Mouse (Mus musculus) layer of hippocampus, postnatal 10 days (tissue): ENCODE data around the gene Fars2. TPM values are rescaled to one million over a fixed set of nuclear protein-coding genes. Genes with fewer than 3 reads are reported as not detected.

ENCODE experiments used
- DNase-seq, 2 experiments: peaks; one replicate each; pipeline ENCODE4 v3.0.0; 2021; ENCODE audit warnings: low spot score in 2 of 2
- total RNA-seq, 2 experiments: library from RNA; stranded (reverse); gene quantifications; 2 replicates each; pipeline ENCODE4 v1.2.3; 2021

The Fars2 gene
- total RNA-seq, 2 experiments from 2014 or later = 34.5 to 39.1 TPM

DNA sequence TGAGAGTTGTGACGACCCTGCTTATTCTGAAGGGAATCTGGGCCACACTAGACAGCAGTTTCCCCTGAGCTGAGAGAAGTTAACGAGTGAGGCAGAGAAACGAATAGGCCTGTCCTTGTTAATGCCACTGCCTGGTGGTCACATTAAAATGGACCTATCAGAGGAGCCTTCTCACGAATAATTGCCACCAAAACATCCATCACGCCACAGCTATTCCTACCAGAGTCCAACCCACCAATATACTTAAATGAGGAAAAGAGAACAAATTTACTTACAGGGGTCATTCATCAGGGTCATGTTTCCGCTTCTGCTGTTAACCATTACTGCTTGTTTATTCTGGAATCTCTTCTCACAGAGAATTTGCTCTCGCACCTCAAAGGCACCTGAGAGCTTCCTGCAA, 531.0 kb downstream of the Fars2 start:
- DNase-seq = no peak

DNA sequence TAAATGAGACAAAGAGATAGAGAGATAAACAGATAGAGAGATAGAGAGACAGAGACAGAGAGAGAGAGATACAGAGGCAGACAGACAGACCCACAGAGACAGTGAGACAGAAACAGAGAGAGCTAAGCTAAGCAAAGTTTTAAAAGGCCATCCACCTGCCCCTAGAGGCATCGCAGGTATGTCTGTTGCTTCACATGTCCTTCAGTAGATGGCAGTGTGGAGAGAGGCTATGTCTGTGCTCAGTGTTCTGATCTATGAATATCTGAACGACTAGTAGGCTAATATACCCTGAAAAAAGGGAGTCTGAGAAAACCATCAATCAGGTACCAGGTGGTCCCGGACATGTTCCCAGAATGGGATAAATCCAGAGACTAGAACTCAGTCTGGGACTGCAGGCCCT, 537.0 kb downstream of the Fars2 start:
- DNase-seq = no peak

DNA sequence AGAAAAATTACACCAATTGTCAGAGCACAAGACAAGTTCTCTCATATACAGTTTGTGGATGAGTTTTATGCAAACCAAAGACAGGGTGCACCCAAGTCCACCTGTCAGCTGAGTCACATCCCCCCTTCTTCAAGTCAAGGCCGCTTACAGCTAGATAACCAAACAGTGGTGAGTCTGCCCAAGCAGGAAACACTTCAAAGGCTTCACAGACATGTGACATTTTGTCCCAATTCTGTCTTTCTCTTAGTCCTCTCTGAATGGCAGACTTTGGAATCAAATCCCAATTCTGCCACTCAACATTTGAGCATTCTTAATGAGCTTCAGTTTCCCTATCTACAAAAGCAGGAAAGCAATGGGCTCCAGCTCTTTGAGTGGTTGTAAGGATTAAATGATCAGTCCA, 562.1 kb downstream of the Fars2 start:
- DNase-seq = no peak

DNA sequence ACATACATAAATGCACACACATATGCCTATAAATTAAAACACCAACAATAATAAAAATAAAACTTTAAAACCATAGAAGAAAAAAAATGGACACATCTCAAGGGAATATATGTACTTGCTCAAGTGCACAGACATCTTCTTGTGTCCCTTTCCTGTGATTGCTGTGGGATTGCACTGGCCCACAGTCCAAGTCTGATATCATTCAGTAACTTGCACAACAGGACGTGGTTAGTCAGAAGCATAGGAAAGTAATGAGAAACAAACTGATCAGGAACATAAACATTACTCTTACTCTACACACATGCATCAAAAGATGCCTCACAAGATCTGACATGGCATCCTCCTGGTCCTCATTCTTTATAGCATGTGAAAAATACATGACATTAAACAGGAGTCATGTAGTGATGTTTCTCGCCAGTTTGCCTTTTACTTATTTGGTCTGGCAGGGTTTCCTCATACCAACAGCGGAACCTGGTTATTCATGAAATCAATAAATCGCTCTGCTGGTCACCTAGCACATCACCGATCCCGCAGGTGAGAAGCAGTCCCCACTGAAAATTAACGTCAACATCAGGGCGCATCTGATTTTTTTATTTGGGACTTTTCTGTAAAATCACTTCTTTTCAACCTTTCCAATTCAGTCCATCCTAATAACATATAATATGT, 563.6 kb downstream of the Fars2 start:
- DNase-seq = no peak

DNA sequence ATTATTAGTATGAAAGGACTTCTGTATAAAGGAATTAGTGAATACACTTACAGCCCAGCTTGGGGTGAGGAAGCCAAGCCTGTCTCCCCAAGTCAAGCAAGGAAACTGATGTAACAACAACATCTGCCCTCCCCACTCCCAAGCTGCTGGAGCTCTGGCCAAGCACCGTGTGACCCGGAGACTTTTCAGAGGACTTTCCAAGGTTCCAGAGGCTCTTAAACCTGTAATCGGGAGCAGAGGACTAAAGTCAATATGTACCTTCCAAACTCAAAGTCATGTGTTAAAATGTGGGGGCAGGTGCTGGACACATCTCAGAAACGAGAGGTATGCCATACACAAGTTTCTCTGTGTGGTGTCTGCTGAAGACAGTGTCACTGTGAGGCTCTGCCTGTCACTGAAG, 566.4 kb downstream of the Fars2 start:
- no peak for DNase-seq

DNA sequence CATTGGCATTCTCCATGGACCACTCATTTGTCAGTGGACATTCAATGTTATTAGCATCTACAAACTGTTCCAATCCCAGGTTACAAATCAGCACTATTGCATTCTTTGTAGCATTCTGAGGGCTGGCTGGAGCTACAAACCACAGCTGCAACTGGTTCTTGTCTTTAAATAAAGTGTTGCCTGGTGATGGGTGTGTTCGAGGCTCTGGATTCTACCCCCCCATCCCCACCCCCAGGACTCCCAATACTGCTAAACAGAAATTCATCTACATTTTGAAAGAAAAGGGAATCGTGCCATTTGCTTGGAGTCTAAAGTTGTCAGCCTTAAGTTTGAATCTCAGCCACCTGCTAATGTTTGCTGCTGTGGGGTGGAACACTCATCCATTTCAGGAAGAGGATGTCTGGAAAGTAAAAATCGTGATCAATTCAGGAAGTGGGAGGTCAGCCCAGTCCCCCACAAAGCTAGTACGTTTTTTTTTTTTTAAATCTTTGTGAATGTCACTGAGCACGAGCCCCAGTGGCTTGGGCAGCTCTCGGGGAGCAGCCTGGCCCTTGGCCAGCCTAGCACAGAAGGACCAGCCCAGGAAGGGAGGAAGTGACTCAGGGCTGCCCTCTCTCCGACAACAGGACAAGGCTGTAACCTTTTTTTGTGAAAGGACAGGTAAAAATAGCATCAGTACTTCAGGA, 578.4 kb downstream of the Fars2 start:
- DNase-seq = no peak

DNA sequence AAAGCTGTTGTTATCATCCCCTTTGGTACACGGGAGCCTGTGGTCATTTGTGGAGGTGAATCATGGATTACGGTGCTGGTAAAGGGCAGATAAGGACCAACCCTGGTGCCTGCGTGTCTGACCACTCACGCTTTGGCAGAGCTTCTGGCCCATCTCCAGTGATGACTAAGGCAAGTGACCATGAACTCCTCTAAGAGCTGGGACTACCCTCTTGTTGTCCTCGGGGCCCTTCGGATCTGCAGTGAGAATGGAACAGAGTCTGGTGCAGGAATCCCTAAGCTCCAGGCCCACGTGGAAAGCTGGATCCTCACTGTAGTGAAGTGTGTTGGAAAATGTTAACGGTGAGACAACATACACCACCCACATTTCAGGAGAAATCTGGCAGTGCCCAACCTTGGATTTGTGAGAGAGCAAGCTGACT, 579.1 kb downstream of the Fars2 start:
- no peak for DNase-seq

DNA sequence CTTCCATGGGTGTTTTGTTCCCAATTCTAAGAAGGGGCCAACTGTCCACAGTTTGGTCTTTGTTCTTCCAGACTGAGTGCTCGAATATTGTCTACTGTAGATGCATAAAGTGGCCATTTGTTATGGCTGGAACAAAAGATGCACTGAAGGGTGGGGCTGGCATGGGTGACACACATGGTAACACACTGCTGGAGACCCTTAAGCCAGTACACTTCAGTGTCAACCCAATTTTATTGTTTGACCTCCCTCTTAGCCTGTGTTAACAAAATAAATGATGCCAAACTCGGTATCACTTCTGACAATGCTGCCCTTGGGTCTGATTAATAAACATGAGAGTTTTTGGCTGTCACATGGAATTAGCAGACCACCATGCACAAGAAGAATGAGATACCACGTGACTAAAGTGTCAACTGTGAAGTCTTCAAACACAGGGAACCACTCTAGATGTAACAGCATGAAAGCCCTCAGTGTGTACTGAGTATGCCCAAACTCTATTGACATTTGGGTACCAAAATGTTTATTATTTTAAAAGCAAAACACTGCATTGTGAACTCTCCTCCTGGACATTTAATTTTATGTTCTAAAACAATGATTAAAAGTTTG, 590.0 kb downstream of the Fars2 start:
- no peak for DNase-seq

DNA sequence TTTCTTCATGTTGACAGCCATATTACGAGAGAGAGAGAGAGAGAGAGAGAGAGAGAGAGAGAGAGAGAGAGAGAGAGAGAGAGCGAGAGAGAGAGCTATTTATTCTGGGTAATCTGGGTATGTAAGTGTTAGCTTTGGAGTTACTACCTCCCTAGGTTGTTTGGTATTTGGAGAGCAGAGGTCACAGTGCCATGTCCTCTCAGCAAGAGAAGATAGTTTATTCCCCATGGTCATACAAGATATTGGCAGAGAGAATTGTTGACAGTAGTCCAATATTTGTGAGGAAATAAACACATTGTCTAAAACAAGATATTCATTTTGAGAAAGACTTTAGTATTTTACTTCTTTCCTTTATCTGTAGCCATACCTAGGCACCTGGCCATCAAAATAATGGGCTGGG, 596.9 kb downstream of the Fars2 start:
- DNase-seq = no peak

DNA sequence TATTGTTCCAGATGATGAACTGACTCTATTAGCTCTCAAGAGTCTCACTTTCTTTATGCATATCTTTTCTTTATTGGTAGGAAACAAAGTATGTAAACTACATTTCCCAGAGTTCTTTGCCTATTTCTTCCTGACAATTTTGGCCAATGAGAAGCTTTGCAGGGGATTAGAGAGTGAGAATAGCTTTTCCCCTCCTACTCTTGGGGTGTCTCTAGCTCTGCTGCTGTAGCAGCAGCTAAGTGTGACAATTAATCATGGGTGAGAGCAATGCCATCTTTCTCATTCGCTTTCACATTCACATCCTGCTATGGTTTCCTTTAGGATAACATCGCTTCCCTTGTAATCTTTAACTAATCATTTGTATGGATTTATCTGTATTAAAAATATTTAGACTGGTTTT, 599.5 kb downstream of the Fars2 start:
- no peak for DNase-seq

DNA sequence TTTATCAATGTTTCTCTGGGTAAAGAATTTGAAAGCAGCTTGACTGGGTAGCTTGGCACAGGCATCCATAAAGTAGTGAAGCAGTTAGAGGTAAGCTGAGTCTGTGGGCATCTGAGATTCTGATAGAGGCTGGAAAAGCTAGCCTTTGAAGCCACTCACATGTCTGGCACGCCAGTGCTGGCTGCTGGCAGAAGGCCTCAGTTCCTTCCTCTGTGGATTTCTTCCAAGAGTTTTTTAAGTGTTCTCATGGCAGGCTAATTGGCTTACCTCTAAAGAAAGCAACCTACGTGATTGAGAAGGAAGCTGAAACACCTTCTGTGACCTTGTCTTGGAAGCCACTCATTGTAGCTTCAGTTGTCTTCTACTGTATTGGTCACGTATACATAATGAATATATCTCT, 600.2 kb downstream of the Fars2 start:
- no peak for DNase-seq

DNA sequence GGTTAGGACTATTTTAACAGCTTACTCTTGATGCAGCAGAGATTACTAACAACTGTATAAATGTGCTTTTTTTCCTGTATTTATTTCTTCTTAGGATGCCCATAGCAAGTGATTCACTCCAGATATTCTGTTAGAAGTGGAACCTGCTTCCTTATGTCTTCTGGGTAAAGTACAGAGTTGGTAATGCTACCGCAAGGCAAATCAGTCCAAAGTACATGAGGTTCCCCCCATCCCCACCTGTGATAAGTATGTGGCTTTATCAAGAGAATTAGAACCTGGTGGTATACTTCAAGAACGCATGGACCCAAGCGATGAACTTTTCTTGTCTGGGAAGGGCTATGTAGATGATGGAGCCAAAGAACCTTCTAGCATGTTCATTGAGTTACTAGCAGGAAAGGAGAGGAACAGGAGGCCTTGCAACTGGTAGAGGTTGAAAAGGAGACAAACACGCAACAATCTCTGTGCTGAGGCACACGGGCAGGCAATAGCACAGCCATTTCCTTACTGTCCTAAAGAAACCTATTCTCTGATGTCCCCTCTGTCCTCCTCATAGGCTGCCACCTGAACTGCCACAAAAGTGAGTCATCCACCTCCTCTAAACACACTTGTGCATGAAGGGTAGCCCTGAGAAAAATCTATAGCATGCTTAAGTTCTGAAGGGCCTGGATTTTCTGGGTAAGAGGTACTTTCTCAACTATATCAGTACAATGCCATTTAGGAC, 603.2 kb downstream of the Fars2 start:
- no peak for DNase-seq

DNA sequence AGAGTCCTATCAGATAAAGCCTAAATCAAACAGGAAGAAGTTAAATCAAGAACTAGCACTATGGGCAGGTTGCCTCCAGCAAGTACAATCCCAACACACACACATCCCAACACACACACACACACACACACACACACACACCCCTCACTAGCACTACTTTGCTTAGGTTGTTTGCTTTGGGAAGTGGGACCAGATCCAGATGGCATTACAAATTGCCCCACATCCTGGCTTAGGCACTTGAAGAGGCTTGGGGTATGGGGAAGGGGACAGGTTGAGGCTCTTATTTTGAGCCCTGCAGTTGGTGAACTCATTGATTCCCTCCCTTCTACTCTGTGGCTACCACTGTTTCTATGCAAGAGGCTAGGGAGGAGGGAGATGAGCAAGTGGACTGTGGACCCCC, 605.1 kb downstream of the Fars2 start:
- DNase-seq = no peak

DNA sequence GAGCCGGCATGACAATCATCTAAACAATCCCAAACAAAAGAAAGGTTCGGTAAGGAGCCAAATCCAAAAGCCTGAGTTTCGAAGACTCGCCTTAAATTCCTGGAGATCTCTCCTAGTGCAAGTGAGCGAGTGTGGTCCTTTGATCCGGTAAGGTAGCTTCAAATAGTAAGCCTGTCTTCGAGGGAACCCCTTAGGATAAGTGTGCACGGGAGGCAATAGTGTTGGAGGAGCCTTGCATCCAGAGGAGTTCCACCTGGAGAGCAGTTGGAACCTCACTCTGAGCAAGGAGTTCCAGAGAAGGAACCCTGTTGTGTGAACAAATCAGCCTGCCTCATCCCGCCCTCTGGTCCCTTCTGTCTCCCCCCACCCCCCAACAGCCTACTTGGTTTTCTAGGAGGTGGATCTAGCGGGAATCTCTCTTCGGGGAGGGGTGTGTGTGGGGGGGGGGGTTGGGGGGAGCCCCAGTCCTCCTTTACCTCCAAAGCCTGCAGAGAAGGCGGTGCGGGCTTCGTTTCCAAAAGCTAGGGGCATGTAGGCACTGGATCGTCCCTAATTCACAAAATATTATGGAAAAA, 606.6 kb downstream of the Fars2 start:
- peak in 1 of 2 experiments; percentile 23 for DNase-seq

DNA sequence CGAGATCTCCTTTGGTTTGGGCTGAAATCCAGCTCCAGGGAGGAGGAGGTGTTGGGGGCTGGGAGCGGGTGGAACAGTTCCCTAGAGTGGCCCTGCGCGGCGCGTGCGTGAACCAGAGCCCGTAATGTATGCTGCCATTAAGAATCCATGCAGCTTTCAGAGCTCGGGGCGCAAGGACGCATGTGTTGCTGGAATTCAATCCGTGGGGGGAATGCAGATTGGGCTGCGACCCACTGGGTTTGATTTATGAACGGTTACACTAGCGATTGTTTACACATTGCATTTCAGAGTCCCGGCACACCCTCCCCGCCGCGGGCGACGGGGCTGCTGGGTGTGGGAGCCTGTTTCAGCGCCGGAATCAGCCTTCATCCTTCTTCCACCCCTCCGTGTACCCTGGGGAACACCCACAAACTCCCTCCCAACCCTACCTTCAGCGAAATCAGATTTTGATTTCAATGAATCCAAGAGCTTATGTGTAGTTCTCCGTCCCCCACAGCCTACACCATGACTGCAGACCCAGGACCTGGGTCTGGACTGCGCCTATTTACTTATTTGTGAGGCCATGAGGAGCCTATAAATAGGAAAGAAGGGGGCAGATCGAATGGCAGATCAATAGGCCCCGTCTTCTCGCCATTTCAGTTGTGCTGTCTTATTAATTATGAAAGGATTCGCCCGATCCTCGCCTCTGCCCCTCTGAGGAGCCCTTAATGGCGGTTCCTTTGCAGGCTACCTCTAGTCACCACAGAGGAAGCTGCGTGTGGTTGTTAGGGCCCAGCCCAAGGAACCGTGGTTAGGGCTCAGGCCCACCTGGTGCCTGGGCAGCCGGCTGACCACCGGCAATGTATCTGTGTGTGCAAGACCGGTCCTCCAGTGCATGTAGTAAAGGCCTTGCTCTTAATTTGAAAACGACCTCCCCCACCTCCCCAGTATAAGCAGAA, 607.6 kb downstream of the Fars2 start:
- DNase-seq = peak; percentile 66 to 75

DNA sequence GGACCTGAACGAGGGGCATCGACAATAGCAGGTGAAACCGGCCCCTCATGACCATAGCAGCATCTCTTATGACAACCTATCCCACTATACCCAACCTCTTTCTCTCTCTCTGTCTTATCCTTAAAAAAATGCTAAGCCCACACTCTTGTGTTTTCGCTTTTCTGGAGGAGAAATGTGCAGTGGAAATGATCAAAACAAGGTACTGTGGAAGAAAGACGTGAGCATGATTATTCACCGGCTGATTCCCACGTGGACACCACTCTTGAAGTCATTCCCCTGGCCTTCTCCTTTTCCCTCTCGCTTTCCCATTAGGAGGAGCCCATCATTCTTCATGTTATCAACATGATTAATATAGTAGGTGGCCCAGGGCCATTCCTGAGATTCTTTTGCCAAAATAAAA, 608.7 kb downstream of the Fars2 start:
- no peak for DNase-seq

DNA sequence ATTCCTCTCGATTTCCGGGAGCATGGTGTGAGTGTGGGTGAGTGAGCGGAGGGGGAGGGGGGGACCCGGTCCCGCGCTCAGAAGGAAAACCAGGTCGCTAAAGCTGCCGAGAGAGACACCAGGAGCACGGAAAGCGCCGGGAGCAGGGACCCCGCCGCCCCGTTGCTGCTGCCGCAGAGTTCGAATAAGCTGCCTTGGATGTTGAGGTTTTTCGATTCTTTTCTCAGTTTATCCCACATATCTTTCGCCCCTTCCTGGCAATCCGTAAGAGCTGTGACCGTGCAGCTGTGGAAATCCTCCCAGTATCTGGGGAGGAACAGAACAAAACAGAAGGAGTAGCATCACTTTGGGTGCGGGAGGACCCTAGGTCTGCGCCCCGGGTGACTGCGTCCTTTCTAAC, 609.3 kb downstream of the Fars2 start:
- peak in 1 of 2 experiments; percentile 51 for DNase-seq

DNA sequence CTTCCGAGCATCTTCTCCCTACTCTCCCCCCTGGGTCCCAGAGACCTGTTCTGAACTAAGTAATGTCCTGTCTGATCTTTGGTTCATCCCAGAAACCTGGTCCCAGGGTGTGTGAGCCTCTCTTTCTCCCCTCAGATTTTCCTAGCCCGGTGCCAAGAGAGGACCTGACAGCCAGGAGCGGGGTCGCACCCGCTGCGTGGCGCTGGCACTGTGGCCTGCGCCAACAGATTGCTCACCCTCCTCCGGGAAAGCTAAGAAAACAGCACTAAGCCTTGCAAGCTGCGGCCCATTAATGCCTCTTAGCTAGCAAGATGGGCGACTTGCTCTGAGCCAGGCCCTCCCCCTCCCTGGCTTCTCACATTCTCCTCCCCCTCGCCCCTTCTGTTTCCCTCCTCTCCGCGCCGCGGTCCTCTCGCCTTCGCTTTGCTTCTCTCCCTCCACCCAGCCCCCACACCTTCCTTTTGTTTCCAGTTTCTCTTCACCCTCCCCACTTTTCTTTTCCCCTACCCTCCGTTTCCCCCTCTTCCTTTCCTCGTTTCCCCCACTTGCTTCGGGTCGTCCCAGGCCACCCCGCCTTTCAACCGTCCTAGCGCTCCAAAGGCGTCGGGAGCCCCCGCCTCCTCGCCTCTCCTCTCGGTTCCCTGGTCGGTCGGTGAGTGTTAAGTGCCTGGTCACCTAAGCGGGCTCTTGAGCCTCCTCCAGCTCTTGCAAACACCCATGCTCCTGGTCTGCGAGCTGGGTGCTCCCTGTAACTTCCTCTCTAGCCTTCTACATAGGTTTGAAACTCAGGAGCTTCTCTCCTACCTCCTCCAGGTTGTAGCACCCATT, 610.0 kb downstream of the Fars2 start:
- peak; percentile 61 to 72 for DNase-seq

DNA sequence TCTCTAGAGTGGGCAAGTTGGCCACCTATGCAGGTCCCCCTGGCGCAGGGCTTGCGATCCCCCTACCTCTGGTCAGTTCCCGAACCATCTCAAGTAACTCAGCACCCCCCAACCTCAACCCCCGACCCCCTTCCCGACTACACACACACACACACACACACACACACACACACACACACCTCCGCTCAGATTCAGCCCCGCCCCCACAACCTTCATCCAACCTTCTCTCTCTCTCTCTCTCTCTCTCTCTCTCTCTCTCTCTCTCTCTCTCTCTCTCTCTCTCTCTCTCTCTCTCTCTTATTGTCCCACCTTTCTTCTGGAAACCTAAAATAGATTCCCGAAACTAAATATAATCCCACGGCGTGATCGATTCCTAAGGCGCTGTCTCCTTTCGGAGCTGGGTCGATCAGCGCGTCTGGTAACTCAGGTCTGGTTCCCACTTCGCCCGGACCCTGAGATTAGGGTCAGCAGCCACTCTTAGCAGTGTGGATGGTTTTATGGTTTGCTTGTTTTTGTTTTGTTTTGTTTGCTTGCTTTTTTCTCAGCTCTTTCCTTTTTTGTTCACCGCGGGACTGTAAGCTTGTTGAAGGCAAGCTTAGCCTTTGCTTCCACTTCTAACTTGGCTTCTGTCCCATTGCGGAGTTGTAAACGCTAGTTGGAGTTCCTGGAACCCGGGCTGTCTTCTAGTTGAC, 610.7 kb downstream of the Fars2 start:
- DNase-seq = no peak
